Mouse (Mus musculus) gastrocnemius, postnatal 4 days (tissue): ENCODE measurements around the gene Nppc. TPM values are rescaled to one million over a fixed set of nuclear protein-coding genes. Genes with fewer than 3 reads are reported as not detected.
A peak's percentile ranks its signal among the peaks of the same experiment; 100 is the strongest.

Experiments
- DNase-seq, 2 experiments: peaks; one replicate each; pipeline ENCODE4 v3.0.0; 2021 to 2022; ENCODE audit warnings: low spot score in 2 of 2, mixed read lengths in 2 of 2
- total RNA-seq, 2 experiments: library from RNA; stranded (reverse); gene quantifications; 2 replicates each; pipeline ENCODE4 v1.2.3; 2021

The Nppc gene
- total RNA-seq, 2 experiments from 2014 or later: 3.9 to 6.8 TPM

- DNase-seq: no peak
Observed at GRCm38 (mm10) chr1:86657071-86657470, 13.3 kb downstream of the Nppc start.

GRCm38 (mm10) chr1:86652675-86653074 is 17.7 kb downstream of the Nppc start:
- DNase-seq: no peak

- DNase-seq: peak in 1 of 2 experiments; percentile 53
Observed at GRCm38 (mm10) chr1:86650272-86650671, 20.1 kb downstream of the Nppc start.

- DNase-seq: no peak
Observed at GRCm38 (mm10) chr1:86647517-86647916, 22.9 kb downstream of the Nppc start.

GRCm38 (mm10) chr1:86643101-86643809 is 27.1 kb downstream of the Nppc start:
- no peak for DNase-seq

DNA sequence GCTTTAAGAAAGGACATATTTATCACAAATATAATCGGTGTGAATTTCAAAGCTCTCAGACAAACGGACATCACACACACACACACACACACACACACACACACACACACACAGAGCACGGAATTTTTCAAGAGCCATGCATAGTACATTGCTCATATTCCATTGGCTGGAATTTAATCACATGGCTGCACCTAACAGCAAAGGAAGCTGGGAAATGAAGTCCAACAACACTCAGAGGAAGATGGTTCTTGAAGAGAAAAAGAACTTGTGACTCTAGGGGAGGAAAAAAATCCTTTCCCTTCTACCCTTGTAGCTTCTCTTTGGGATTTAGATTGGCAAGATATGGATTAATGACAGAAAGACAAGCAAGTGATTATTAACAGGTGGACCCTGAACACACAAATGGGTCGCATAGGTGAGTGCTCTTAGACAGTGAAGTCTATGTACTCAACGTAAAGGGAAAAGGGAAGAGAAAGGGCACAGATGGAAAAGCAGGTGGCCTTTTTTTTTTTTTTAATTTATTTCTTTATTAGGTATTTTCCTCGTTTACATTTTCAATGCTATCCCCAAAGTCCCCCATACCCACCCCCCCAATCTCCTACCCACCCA is 35.5 kb downstream of the Nppc start:
- no peak for DNase-seq

GRCm38 (mm10) chr1:86633840-86634750 is 36.3 kb downstream of the Nppc start:
- DNase-seq: no peak

- no peak for DNase-seq
Observed at GRCm38 (mm10) chr1:86633434-86633833, 36.9 kb downstream of the Nppc start.

- DNase-seq: peak in 1 of 2 experiments; percentile 55
Observed at GRCm38 (mm10) chr1:86632732-86633380, 37.5 kb downstream of the Nppc start.

DNA sequence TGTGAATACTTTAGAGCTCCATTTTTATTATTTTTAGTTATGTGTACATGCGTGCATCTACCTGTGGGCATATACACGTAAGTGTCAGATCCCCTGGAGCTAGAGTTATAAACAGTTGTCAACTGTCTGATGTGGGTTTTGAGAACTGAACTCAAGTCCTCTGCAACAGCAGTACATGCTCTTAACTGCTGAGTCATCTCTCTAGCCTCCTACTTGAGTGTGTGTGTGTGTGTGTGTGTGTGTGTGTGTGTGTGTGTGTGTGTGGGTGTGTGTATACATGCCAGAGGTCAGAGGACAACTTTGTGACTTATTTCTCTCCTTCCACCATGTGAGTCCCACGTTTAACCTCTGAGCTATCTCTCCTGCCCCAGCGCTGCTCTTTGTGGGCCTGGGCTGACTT is 39.8 kb downstream of the Nppc start:
- no peak for DNase-seq

DNA sequence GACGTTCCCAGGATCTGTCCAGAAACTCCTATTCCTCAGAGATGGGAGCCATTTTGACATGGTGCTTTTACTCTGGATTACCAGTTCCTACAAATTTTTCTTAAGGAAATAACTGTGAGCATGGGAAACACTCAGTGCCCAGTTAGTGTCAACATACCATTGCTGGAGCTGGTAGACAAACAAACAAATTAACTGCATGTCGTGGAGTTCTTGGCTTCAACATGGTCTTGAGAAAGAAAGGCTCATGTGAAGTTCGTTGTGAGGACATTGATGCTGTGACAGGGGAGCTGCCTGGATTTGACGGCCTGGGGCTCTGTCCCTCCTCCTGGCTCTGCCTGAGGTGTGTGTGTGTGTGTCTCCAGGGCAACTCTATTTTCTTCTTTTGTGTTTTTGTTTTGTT is 40.4 kb downstream of the Nppc start:
- DNase-seq: no peak

DNA sequence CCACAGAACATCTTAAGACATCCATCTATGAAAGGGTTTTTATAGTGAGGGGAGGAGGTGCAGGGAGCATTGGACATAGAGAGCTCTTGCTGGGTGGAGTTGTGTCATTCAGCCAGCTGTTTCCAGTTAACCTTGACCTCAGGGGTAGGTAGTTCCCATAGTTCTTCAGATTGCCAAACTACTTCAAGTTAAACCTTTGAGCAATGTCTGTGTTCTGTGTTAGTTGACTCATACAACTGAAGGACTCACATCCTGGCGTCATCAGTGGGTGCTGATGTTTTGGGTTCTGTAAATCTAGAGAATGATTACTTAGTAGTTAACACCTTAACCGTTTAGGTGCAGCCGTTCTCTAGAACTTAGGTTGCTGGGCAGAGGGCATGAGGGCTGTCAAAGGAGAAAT is 42.1 kb downstream of the Nppc start:
- DNase-seq: no peak

DNA sequence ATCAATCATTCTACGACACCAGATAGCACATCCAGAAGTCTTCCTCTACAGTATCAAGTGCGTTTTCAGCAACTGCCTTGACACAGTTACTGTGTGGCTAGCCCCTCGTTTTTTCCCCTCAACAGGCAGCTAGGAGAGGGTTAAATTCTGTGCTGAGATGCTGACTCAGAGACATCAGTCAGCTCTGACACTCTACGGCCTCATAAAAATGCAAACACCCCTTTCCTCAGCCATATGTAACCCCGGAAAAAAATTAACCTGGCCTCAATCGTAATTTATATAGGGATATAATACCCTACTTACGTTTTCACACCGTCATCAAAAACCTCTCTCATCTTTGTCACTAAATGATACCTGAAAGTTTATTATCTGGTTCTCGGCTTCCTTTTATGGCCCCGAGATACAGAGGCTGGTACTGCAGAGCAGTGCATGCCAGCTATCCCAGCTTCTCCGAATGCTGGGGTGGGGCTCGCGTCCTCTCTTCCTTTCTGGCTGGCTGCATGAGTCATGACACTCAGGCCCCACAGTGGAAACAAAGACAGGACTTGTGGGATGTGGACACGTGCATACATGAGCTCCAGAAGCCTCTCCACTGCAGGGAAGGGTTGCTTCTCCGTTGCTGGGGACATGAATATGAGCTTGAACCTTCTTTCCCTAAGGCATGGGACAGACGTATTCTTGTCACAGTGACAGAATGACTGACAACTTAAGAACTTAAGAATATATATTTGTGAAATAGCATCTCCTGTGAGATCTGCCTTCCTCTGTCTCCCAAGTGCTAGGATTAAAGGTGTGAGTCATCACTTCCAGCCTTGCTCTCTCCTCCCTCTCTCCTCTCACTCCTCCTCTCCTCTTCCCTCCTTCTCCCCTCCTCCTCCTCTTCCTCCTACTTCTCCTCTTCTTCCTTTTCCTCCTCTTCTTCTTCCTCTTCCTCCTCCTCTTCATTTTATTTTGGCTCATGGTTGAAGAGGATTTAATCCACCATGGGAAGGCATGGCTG is 47.1 kb downstream of the Nppc start:
- no peak for DNase-seq

DNA sequence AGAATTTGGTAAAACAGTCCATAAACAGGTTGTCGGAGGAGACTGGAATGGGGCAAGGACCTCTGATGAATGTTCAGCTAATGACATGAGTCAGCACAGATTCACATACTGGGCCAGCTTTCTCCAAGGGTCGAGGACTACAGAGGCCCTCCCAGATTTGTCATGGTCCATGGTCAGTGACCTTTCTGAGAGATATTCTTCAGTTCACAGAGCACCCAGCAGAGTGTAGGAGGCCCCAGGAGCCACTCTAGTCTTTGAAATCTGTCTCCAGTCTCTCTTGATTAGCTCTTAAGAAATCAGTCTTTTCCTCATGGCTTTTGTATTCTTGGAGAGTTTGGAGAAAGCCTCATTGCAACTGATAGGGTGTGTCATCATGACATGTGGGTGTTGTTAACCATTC is 48.1 kb downstream of the Nppc start:
- DNase-seq: no peak

DNA sequence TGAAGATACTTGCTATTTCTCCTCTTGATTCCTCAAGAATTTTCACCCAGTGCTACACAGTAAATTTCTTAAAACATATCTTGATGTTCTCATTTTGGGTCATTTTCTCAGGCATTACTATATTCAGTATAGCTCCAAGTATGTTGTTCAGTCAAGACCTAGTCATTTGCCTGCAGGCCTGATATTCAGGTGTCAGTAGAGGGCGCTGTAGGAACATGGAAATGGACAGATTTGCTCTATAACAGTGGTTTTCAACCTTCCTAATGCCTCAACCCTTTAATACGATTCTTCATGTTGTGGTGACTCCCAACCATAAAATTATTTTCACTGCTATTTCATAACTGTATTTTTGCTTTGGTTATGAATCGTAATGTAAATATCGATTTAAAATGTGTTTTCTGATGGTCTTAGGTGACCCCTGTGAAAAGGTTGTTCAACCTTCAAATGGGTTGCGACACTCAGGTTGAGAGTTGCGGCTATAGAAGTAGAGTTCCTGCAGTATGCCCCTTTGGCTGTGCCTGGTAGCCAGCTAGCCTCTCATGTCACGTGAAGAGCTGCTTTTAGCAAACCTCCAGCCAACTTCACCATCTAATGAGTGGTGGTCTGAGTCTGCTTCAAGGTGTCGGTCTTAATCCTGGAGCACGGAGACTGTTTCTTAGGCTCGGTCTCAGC is 51.8 kb downstream of the Nppc start:
- peak in 1 of 2 experiments; percentile 72 for DNase-seq
